ENCODE assay signal across 16 mouse cellular contexts in genomic region chr2:84229777-84230176, GRCm38 (mm10).
A peak's percentile ranks its signal among the peaks of the same experiment; 100 is the strongest.
DNase-seq lines count a peak whose midpoint lies in the region; ATAC-seq and TF ChIP-seq lines count a peak whose summit lies in the region.
"Had no signal": no experiment of that assay in that cellular context is flagged by ENCODE, and none has a peak within 500 bp of the region (broad histone marks: within the 10 kb centered on the region; RNA-seq: fewer than 3 reads in every experiment).

No protein-coding gene starts in this region.

- H3K9me3 ChIP-seq in ES-E14 (ENCODE audit: control insufficient read depth, insufficient read depth, low read depth, low read length), result no peaks in the 10 kb centered on the region
- H3K9me3 ChIP-seq: embryonic facial prominence, embryonic 13.5 days; heart, embryonic 13.5 days; liver, embryonic 12.5 days had no signal

- intact Hi-C loops in heart, postnatal 36 days (cut with DNase I), result loop anchor here (2.0 kb wide), 1 partner anchor 45 kb away; no protein-coding TSS in a partner anchor

- no peaks in the 10 kb centered on the region for H3K36me3 ChIP-seq in ES-E14 (ENCODE audit: control insufficient read depth, insufficient read depth, low read length, poor library complexity, severe bottlenecking)
- H3K36me3 ChIP-seq: embryonic facial prominence, embryonic 13.5 days; heart, embryonic 13.5 days; liver, embryonic 12.5 days had no signal

- H3K27ac ChIP-seq in ES-E14 (ENCODE audit: insufficient read depth, low read depth, low read length, poor library complexity, severe bottlenecking), result no peak overlapping the region
- H3K27ac ChIP-seq: embryonic facial prominence, embryonic 13.5 days; heart, embryonic 13.5 days; left cerebral cortex, adult 2 months; liver, embryonic 12.5 days had no signal

- in situ Hi-C loops in ES-E14 (cut with MboI; ENCODE audit: low sequenced_read_pairs in 2 of 2, unreplicated experiment in 2 of 2), result no loop called here

- no peak for ATAC-seq in erythroid progenitor cell, adult 5-6 weeks (replicated peaks; ENCODE audit: low FRiP score, poor library complexity, severe bottlenecking)
- ATAC-seq: forebrain, postnatal 0 days; liver, embryonic 12.5 days had no signal

- DNase-seq in ES-CJ7 (ENCODE audit: low read depth, low spot score), result peak; percentile 12
- DNase-seq in ES-E14 (ENCODE audit: low read depth, low spot score), result peak; percentile 4
- DNase-seq in heart, postnatal 36 days, result peak; percentile 25 to 34
- peak; percentile 37 to 45 for DNase-seq in lung, adult 18-20 months
- DNase-seq in cerebellum, postnatal 25 days, result no peak
- no peak for DNase-seq in testis, postnatal 14 days (ENCODE audit: low spot score)
- DNase-seq: cerebellum, adult 9-11 months; forebrain, postnatal 0 days; right cerebral cortex, postnatal 4 days had no signal

- no peaks in the 10 kb centered on the region for H3K4me1 ChIP-seq in ES-E14 (ENCODE audit: control insufficient read depth in 2 of 2, insufficient read depth in 2 of 2, low read length in 2 of 2, poor library complexity in 1 of 2)
- H3K4me1 ChIP-seq: embryonic facial prominence, embryonic 13.5 days; heart, embryonic 13.5 days; liver, embryonic 12.5 days had no signal

- no peak overlapping the region for H3K4me3 ChIP-seq in ES-E14 (ENCODE audit: insufficient read depth in 1 of 2, low read depth in 1 of 2, low read length in 2 of 2, poor library complexity in 1 of 2, severe bottlenecking in 1 of 2)
- H3K4me3 ChIP-seq: embryonic facial prominence, embryonic 13.5 days; heart, embryonic 13.5 days; left cerebral cortex, adult 2 months; liver, embryonic 12.5 days; megakaryocyte, embryonic 14.5 days; myocyte had no signal

- no peak overlapping the region for H3K9ac ChIP-seq in ES-E14 (ENCODE audit: insufficient read depth, low read depth, low read length, poor library complexity, severe bottlenecking)
- H3K9ac ChIP-seq: embryonic facial prominence, embryonic 13.5 days; forebrain, postnatal 0 days; heart, embryonic 13.5 days; liver, embryonic 12.5 days had no signal

TF ChIP-seq in ES-E14, 5 proteins besides CTCF, POLR2A, EP300 and RAD21:
- TF ChIP-seq ZC3H11A (IDR thresholded peaks at IDR 0.05; ENCODE audit: borderline replicate concordance, low read depth, low read length), result no peak
- TF ChIP-seq CHD2 (IDR thresholded peaks at IDR 0.05; ENCODE audit: low read depth, low read length), result no peak
- TF ChIP-seq MAFK (IDR thresholded peaks at IDR 0.05; ENCODE audit: insufficient read depth, low read depth, low read length), result no peak
- no peak for TF ChIP-seq ZNF384 (IDR thresholded peaks at IDR 0.05; ENCODE audit: low read depth, low read length)

Comparison
In these comparisons a context has a peak if more than half of its experiments do, and no peak if none do; other contexts are left out.
1. DNase-seq: peak in ES-CJ7 (single experiment), ES-E14 (single experiment), heart, postnatal 36 days (2 of 2) and lung, adult 18-20 months (2 of 2); none in cerebellum, postnatal 25 days (0 of 2) and testis, postnatal 14 days (single experiment).